Mouse (Mus musculus) midbrain, embryonic 16.5 days (tissue): ENCODE data around the gene Fam207a. TPM values are rescaled to one million over a fixed set of nuclear protein-coding genes. Genes with fewer than 3 reads are reported as not detected.

ENCODE experiments used
- ATAC-seq: fragments of 200-750 bp; cut with Nextera tagmentation; 2 replicates; pipeline ENCODE4 v1.8.0; 2017; ENCODE audit warnings: moderate TSS enrichment
- H3K27ac ChIP-seq: fragments of 300-500 bp; sonication (generic); 2 replicates; pipeline ENCODE4 v1.5.1; 2014; ENCODE audit warnings: mild to moderate bottlenecking, low read length, mixed read lengths
- H3K27me3 ChIP-seq: fragments of 300-500 bp; sonication (generic); 2 replicates; pipeline ENCODE4 v1.6.1; 2014; ENCODE audit warnings: low read depth, low read length, mixed read lengths; ENCODE audit not compliant: control insufficient read depth, insufficient read depth
- H3K36me3 ChIP-seq: fragments of 300-500 bp; sonication (generic); 2 replicates; pipeline ENCODE4 v1.6.1; 2014; ENCODE audit warnings: mild to moderate bottlenecking, low read length, moderate library complexity, mixed read lengths; ENCODE audit not compliant: control insufficient read depth, insufficient read depth
- H3K4me1 ChIP-seq: fragments of 300-500 bp; sonication (generic); 2 replicates; pipeline ENCODE4 v1.6.1; 2014; ENCODE audit warnings: mild to moderate bottlenecking, low read length, mixed read lengths; ENCODE audit not compliant: control insufficient read depth, insufficient read depth
- H3K4me2 ChIP-seq: fragments of 300-500 bp; sonication (generic); 2 replicates; pipeline ENCODE4 v1.6.1; 2014; ENCODE audit warnings: mild to moderate bottlenecking, low read length, mixed read lengths
- H3K4me3 ChIP-seq: fragments of 300-500 bp; sonication (generic); 2 replicates; pipeline ENCODE4 v1.5.1; 2014; ENCODE audit warnings: low read depth, mild to moderate bottlenecking, low read length, moderate library complexity, mixed read lengths
- H3K9ac ChIP-seq: fragments of 300-500 bp; sonication (generic); 2 replicates; pipeline ENCODE4 v1.6.1; 2014; ENCODE audit warnings: low read depth, low read length, mixed read lengths
- H3K9me3 ChIP-seq: fragments of 300-500 bp; sonication (generic); replicated peaks from 2 replicates; pipeline ENCODE4 v1.6.1; 2014; ENCODE audit warnings: mild to moderate bottlenecking, low read length, mixed read lengths; ENCODE audit not compliant: control insufficient read depth, poor library complexity, severe bottlenecking
- WGBS: fragments of 180-500 bp; shearing (Covaris S2); extraction: QIAGEN DNeasy Blood & Tissue Kit; methylation state at CpG from one replicate; pipeline ENCODE4 v1.1.7; 2014; 5-methylcytosine and 5-hydroxymethylcytosine counted together
- polyA plus RNA-seq: library from polyadenylated mRNA; unstranded; fragments of >200 nt; fragmentation: Nextera tagmentation; extraction: Ambion mirVana; gene quantifications from 2 replicates; pipeline ENCODE4 v1.2.1, GENCODE M21; 2015

Gene Fam207a
- polyA plus RNA-seq, 1 experiment from 2014 or later = 40.5 TPM

GRCm38 (mm10) chr10:77447755-77448154 lies 67.8 kb downstream of the Fam207a start:
- WGBS = 6% methylated on average over 2 of the region's 2 CpGs
- H3K4me1 ChIP-seq = no peaks in the 10 kb centered on the region
- H3K27me3 ChIP-seq = no peaks in the 10 kb centered on the region
- H3K36me3 ChIP-seq = no peaks in the 10 kb centered on the region
- H3K4me3 ChIP-seq = no peak overlapping the region
- H3K27ac ChIP-seq = no peak overlapping the region
- H3K4me2 ChIP-seq = no peak overlapping the region
- no peak overlapping the region for H3K9ac ChIP-seq
- ATAC-seq = no peak
- H3K9me3 ChIP-seq = peaks cover 1% of the 10 kb centered on the region; the same call in 1 of the 2 replicates

DNA sequence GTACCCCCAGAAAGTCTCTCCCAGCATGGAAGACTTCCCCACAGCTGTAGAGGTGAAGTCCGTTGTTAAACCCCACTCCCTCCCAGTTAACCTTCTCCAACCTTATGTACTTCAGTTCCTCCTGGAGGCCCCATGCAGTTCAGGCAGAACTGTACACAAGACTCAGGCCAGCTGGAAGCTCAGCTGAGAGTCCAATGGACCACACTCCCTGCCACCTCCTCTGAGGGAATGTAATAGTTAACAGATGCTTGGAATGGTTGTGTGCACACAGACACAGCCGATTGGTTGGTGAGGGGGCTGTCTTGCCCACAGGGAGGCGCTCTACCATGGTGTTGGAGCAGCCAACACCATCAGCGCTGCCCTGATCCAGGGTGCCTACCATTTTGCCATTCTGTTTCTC lies 73.3 kb downstream of the Fam207a start:
- no peak overlapping the region for H3K4me3 ChIP-seq
- no peaks in the 10 kb centered on the region; the same call in 1 of the 2 replicates for H3K9me3 ChIP-seq
- H3K27ac ChIP-seq = no peak overlapping the region
- WGBS = 80% methylated on average over 4 of the region's 4 CpGs
- H3K36me3 ChIP-seq = no peaks in the 10 kb centered on the region
- no peak for ATAC-seq
- H3K9ac ChIP-seq = no peak overlapping the region
- H3K4me1 ChIP-seq = no peaks in the 10 kb centered on the region
- no peaks in the 10 kb centered on the region for H3K27me3 ChIP-seq
- H3K4me2 ChIP-seq = no peak overlapping the region

DNA sequence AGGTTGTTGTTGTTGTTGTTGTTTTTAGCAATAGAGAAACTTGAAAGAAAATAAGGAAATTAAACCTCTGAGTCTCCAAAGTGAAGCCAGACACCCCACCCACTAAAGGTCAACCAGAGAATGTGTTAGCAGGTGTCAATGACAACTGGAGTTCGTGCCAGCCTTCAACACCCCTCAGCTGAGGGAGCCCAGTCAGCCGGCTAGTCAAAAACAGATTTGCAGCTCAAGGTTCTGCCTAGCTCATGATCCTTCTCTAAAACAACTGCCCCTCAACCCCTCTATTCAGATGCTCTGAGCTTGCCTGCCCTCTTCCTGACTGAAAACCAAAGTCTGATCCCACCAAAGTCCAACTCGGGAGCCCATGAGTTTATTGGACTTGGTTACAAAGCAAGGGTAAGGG lies 73.8 kb downstream of the Fam207a start:
- 87% methylated on average over 3 of the region's 3 CpGs for WGBS
- Histone ChIP-seq H3K9me3 (no peaks in the 10 kb centered on the region; the same call in 1 of the 2 replicates), H3K4me1 (no peaks in the 10 kb centered on the region), H3K27ac (no peak overlapping the region), H3K36me3 (no peaks in the 10 kb centered on the region), H3K9ac (no peak overlapping the region), H3K4me3 (no peak overlapping the region), H3K4me2 (no peak overlapping the region), H3K27me3 (no peaks in the 10 kb centered on the region)
- no peak for ATAC-seq

- WGBS = 76% methylated on average over 19 of the region's 19 CpGs
- Histone ChIP-seq H3K9me3 (no peaks in the 10 kb centered on the region; the same call in 1 of the 2 replicates), H3K4me3 (no peak overlapping the region), H3K36me3 (no peaks in the 10 kb centered on the region), H3K4me1 (no peaks in the 10 kb centered on the region), H3K27ac (no peak overlapping the region), H3K27me3 (no peaks in the 10 kb centered on the region), H3K4me2 (no peak overlapping the region), H3K9ac (no peak overlapping the region)
- no peak for ATAC-seq
Measured at GRCm38 (mm10) chr10:77440841-77441755, 74.5 kb downstream of the Fam207a start.

DNA sequence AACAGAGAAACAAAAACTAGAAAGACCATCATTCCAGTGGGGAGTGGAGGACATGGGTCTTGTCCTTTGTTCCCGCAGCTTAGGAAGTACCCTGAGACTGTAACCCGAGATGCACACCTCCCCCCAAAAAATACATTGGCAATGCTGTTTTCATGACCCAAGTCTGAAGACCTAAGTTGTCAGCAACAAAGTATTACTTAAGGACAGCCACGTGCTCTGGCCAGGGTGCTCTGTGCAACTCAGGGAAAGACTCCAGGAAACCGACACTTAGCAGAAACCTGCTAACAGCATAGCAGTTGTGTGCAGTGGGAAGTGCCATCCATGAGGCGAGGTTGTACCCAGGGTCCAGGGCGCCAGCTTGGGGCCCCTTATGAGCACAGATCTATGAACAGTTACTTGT lies 75.3 kb downstream of the Fam207a start:
- 66% methylated on average over 6 of the region's 6 CpGs for WGBS
- H3K4me1 ChIP-seq = no peaks in the 10 kb centered on the region
- H3K27me3 ChIP-seq = no peaks in the 10 kb centered on the region

DNA sequence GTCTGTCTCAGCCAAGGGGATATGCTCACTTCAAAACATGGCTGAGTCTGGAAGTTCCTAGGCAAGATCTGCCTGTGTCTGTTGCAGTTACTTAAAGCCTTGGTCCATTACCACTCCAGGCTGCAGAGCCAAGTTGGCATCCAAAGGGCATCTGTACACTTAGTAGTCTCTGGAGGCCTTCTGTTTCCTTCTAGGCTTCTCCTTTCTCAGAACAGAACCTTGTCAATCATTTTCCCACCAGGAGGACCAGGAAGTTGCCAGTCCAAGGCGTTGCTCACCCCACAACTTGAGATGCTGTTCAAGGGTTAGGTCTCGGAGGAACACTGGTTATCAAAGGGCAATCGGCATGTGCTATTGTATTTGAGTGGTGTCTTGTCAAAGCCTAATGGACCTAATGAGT lies 76.6 kb downstream of the Fam207a start:
- no peak for ATAC-seq
- no peak overlapping the region for H3K9ac ChIP-seq
- H3K9me3 ChIP-seq = no peaks in the 10 kb centered on the region
- no peak overlapping the region for H3K4me2 ChIP-seq
- no peaks in the 10 kb centered on the region for H3K4me1 ChIP-seq
- no peak overlapping the region for H3K4me3 ChIP-seq
- H3K36me3 ChIP-seq = no peaks in the 10 kb centered on the region
- no peaks in the 10 kb centered on the region for H3K27me3 ChIP-seq
- WGBS = 89% methylated on average over 3 of the region's 3 CpGs
- no peak overlapping the region for H3K27ac ChIP-seq

More for the DNA sequence above, 75.3 kb downstream of the Fam207a start:
- Histone ChIP-seq H3K9me3 (no peaks in the 10 kb centered on the region; the same call in 1 of the 2 replicates), H3K9ac (no peak overlapping the region), H3K4me2 (no peak overlapping the region), H3K4me3 (no peak overlapping the region), H3K36me3 (no peaks in the 10 kb centered on the region), H3K27ac (no peak overlapping the region)
- ATAC-seq = no peak

GRCm38 (mm10) chr10:77438021-77438420 lies 77.6 kb downstream of the Fam207a start:
- no peak overlapping the region for H3K4me2 ChIP-seq
- 57% methylated on average over 1 of the region's 1 CpGs for WGBS
- no peak overlapping the region for H3K27ac ChIP-seq
- no peak overlapping the region for H3K4me3 ChIP-seq
- H3K9me3 ChIP-seq = no peaks in the 10 kb centered on the region
- H3K27me3 ChIP-seq = no peaks in the 10 kb centered on the region
- no peaks in the 10 kb centered on the region for H3K4me1 ChIP-seq
- ATAC-seq = no peak
- no peak overlapping the region for H3K9ac ChIP-seq
- H3K36me3 ChIP-seq = no peaks in the 10 kb centered on the region

Other genes starting within 250 kb of the Fam207a start
- 16.9 and 18.2 TPM in 2 replicates for gene Adarb1, start 97.5 kb downstream of the Fam207a start, polyA plus RNA-seq
- gene Itgb2, start 14.5 kb upstream of the Fam207a start, polyA plus RNA-seq = 0.59 and 0.67 TPM in 2 replicates
- gene Pttg1ip, start 65.9 kb upstream of the Fam207a start, polyA plus RNA-seq = 63.6 and 70.8 TPM in 2 replicates
- gene Sumo3, start 90.3 kb upstream of the Fam207a start, polyA plus RNA-seq = 315 and 350 TPM in 2 replicates
- 1.5 and 2.9 TPM in 2 replicates for gene Gm49325, start 90.4 kb upstream of the Fam207a start, polyA plus RNA-seq
- gene Ube2g2, start 106.5 kb upstream of the Fam207a start, polyA plus RNA-seq = 80.9 and 81.8 TPM in 2 replicates
- gene Tspear, start 170.8 kb upstream of the Fam207a start, polyA plus RNA-seq = 1.3 and 1.6 TPM in 2 replicates
- not detected in 2 replicates for gene Gm19402, start 175.0 kb upstream of the Fam207a start, polyA plus RNA-seq
- gene Gm9508, start 181.4 kb upstream of the Fam207a start, polyA plus RNA-seq = not detected in 2 replicates
- not detected in 2 replicates for gene Gm10272, start 190.8 kb upstream of the Fam207a start, polyA plus RNA-seq
- gene Gm10024, start 195.7 kb upstream of the Fam207a start, polyA plus RNA-seq = not detected in 2 replicates
- gene Gm10142, start 200.0 kb upstream of the Fam207a start, polyA plus RNA-seq = not detected in 2 replicates
- not detected in 2 replicates for gene Krtap12-1, start 204.8 kb upstream of the Fam207a start, polyA plus RNA-seq
- not detected in 2 replicates for gene Gm10100, start 210.7 kb upstream of the Fam207a start, polyA plus RNA-seq
- not detected in 2 replicates for gene Gm18596, start 226.9 kb upstream of the Fam207a start, polyA plus RNA-seq
- gene Gm9736, start 235.6 kb upstream of the Fam207a start, polyA plus RNA-seq = not detected in 2 replicates
- not detected in 2 replicates for gene Gm3233, start 243.9 kb upstream of the Fam207a start, polyA plus RNA-seq